Mouse (Mus musculus) mouse trophoblast stem cell (cell line): ENCODE results near the gene Tesmin.

Experiments
- in situ Hi-C, 2 experiments: fragments of 300-500 bp; cut with MseI, MboI; formaldehyde crosslinking; loops; 2 replicates in 1 of 2; 3 replicates in 1 of 2; pipeline ENCODE4 v1.15.1; 2025

Tesmin gene

DNA sequence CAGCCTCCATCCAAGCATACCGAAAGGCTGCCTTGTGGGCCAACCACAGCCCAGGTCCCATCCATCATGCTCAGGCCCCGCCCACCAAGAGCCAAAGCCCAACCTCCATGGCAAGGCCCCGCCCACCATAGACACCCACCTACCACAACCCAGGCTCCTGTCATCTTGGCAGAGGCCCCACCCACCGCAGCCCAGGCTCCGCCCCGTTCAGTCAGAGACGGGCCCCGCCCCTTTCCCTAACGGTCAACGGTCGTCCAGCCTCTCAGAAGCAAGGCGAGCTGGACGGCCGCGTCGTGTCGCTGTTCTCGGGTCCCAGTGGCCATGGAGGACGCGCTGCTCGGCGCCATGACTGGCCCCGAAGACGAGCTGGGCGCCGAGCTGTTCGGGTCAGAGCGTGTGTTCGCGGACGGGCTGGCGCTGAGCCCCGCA lies at the start of gene Tesmin:
Tesmin (plus strand) TSS at position 229 of the 429 bp plus-strand sequence.
- in situ Hi-C loops = loop anchor here in 1 of 2 experiments (5.0 kb wide), 1 partner anchor 44 kb away; no protein-coding TSS in a partner anchor

DNA sequence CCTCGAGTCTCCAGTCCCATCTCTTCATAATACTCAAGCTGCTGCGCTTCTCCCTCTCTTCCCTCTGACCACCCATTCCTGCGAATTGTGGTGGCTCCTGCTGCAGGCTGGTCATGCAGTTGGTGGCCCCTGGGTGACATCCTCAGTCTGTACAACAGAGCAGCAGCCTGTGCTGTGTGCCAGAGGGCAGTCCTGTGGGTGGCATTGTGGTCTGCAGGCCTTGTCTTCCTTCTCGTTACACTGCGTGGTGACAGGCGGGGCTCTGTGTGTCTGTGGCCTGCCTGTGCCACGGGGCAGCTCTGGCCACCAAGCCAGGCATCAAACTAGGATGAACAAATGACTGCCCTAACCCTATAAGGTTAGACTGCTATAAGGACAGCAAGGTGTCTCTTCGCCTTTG lies 49.5 kb upstream of the Tesmin start:
- in situ Hi-C loops = no loop called here

GRCm38 (mm10) chr19:3341021-3341420 lies 47.6 kb upstream of the Tesmin start:
- in situ Hi-C loops = no loop called here

DNA sequence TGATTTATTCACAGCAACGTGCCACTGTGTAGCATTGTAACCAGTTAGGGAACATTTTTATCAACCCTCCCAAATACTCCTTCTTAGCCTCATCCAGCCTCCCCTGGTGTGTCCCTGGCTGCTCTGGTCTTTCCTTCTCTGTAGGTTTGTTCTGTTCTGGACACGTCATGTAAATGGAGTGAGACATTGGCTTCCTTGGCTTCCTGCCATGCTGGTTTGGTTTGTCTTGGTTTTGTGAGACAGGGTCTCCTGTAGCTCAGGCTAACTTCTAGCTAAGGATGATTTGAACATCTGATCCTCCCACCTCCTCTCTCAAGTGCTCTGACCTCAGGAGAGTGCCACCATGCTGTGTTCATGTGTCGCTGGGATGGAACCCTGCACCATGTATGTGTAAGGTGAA lies 44.7 kb upstream of the Tesmin start:
- in situ Hi-C loops = no loop called here

GRCm38 (mm10) chr19:3344636-3345544 lies 43.8 kb upstream of the Tesmin start:
- in situ Hi-C loops = no loop called here

DNA sequence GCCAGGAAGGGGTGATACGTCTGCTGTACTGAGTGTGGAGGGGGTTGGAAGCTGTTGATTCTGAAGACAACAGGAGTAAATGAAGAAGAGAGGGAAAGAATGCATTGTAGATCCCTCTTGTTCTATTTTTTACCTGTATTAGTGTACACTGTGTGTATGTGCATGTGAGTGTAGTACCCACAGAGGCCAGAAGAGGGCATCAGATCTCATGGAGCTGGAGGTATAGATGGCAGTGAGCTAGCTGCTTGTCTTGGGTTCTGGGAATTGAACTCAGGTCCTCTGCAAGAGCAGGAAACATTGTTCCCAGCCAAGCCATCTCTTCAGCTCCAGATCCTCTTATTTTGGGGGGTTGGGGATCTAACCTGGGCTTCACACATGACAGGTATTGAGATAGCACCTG lies 40.9 kb upstream of the Tesmin start:
- in situ Hi-C loops = no loop called here

DNA sequence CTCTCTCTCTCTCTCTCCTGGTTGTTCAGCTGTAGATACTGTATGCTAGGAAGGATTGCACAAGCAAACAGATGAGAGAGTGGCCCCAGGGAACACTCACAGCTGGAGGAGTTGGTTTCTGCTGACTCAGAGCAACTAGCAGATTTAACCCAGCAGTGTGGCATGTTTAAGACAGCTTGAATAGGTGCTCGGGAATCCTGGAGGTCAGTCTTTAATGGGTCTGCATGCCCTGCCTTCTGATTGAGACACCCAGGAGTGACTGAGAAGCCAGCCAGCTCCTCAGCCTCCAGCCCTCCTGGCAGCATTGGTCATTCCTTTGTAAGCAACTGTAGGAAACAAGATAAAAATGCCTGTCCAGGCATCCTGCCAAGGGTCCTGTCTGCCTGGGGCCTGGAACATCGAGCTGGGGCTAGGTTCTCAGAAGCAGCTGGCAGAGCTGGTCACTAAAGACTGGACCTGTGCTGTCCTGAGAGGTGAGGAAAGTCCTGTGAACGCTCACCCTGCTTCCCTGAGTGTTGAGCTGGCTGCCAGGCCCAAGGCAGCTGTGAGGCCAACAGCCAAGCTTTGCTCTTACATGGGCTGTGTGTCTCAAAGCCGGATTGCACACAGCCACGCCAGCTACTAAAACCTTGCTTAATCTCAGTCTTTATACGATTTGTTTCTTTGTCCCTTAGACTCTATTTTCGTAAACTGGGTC lies 35.1 kb upstream of the Tesmin start:
- in situ Hi-C loops = no loop called here

DNA sequence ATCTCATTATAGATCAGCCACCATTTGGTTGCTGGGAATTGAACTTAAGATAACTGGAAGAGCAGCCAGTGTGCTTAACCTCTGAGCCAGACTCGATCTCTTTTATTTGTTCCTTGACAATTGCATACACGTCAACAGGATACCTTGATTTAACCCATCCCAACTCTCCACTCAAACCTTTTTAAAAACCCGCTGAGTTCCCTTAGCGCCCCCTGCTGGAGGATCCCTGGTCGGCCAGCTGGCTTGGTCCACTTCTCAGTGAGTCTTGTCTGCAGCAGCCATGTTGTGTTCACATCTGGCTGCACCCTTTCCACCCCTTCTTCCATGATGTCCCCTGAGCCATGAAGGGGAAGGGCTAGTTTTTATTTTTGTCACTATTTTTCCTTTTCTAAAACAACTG lies 33.6 kb upstream of the Tesmin start:
- in situ Hi-C loops = no loop called here

DNA sequence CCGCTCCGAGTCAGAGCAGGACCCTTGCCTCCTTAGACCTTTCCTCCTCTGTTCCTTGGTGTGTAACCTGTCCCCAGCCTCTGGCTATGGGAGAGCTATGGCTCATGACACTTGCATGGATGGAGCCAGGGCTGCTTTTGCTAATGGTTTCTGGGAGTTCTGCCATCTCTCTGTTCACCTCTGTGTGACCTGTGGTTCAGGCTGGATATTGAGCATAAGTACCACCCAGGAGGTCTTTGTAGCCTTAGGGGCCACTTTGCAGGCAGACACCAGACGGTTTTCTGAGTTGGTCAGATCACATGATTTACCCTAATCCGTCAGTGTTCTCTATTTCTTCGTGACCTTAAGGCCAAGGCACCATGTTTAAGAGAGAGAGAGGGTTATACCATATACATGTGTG lies 32.1 kb upstream of the Tesmin start:
- in situ Hi-C loops = no loop called here

- in situ Hi-C loops = no loop called here
Measured at GRCm38 (mm10) chr19:3357620-3358019, 31.0 kb upstream of the Tesmin start.

GRCm38 (mm10) chr19:3359841-3360588 lies 28.6 kb upstream of the Tesmin start:
- in situ Hi-C loops = no loop called here

DNA sequence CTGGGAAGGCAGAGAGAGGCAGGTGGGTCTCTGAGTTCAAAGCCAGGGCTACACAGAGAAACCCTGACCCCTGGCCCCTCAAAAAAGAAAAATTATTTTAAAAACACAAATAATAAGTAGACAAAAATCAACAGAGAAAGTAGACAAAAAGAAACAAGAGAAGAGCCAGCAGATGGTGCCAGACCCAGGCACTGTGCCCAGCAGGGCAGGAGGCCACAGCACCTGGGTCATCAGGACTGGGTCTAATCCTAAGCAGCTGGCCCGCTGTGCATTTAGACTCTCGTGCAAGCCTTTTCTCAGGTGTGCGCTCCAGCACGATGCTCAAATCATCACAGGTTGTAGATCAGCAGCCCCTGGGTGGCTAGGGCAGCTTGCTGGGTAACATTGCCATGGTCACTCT lies 25.1 kb upstream of the Tesmin start:
- in situ Hi-C loops = no loop called here

DNA sequence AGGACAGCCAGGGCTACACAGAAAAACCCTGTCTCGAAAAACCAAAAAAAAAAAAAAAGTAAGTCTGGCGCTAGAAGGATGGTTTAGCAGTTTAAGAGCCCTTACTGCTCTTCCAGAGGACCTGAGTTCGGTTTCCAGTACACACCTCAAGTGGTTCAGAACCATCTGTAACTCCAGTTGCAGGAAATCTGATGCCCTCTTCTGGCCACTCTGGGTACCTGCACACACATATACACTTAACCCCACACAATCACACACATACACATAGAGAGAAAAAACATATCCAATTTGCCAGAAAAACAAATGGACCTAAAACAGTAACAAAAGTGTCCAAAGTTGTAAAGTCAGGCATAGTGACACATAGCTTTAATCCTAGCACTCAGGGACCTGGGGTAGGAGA lies 23.6 kb upstream of the Tesmin start:
- in situ Hi-C loops = no loop called here

DNA sequence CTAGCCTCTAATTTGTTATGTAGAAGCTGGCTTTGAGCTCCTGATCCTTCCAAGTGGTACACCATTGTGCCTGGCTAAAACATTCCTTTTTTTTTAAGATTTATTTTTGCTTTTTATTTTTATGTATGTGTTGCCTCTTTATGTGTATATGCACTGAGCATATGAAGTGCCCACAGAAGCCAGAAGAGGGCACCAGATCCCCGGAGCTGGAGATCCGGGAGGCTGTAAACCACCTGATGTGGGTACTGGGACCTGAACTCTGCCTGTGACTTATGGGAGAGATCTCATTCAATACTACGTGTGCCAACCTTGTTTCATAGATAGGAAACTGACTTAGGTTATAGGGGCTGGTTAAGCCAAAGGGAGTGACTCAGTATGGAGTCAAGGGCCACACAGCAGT lies 20.4 kb upstream of the Tesmin start:
- in situ Hi-C loops = no loop called here

GRCm38 (mm10) chr19:3373380-3373779 lies 15.3 kb upstream of the Tesmin start:
- in situ Hi-C loops = no loop called here

DNA sequence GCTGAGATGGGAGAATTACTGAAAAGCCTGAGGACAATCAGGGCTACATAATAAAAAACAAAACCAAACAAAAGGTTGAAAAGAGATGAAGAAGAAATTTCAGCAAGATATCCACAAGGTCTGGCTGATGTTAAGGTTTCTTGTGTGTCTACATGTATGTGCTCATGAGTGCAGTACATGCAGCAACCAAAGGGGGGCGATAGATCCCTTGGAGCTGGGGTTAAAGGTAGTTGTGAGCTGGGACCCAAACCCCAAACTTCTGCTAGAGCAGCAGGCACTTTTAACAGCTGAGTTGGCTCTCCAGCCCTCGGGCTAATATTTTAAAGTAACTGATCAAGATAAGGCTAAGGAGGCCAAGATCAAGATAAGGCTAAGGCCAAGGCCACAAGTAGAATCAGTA lies 14.6 kb upstream of the Tesmin start:
- in situ Hi-C loops = no loop called here

DNA sequence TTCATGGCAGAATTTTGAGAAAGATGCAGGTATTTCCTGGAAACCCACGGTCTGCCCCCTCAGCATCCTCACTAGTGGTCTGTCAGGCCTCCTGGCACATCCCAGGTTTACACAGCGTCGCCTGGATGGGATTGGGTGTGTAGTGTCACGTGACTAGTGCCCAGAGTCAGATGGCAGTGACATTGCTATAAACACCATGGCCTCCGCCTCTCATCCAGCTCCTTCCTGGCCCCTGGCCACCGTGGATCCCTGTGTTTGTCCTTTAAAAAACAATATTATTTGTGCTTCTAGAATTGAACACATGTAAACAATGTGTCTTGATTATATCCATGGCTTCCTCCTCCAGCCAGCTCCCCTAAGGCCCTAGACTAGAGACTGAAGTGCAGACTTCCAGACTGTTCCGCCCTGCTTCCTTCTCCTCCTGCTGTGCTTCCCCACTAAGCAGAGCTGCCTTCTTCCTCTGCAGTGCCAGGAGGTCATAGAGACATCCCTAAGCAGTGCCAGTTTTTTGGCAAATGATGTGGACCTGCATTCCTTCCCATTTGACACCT lies 12.6 kb upstream of the Tesmin start:
- in situ Hi-C loops = no loop called here

DNA sequence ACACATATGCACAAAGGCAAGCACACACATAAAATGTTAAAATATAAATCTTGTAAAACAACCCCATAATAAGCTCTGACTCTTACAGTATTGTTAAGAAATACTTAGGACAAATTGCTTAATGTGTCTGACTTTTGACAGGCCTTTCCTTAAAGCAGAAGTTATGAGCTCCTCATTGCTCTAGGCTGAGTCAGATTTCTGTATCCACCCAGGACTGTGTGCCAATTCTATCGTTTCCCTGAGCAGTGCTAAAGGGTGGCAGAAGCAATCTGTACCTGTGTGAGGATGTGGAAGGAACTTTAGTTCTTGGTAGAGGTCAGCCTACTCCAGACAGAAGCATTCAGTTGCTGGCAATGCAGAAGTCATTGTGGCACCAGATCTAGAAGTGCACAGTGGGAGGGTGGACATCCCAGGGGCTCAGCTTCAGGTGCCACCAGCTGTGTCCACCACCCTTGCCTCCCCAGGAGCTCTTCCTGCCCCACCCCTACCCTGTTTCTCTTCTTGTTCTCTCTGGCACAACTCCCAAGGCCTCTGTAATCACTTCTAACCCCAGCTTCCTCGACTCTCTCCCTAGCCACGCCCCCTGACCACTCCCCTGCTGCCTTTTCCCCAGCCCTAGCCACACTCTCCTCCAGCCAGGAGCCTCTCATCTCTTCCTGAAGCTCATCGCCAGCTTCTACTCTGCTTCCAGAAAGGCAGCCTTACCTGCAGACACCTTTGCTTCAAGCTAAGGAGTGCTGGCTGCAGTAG lies 11.5 kb upstream of the Tesmin start:
- in situ Hi-C loops = no loop called here

DNA sequence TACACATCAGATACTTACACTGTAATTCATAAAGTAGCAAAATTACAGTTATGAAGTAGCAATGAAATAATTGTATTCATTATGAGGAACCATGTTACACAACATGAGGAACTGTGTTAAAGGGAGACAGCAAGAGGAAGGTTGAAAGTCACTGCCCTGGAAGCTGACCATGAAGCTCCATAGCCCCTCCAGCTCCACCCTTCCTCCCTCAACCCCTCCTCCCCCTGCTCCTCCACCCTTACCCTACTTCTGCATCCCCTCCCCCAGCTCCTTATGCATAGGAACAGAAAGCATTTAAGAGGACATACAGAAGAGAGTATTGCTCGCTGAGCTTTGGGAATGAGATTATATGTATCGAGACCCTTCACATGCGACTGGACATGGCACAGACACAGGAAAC lies 10.0 kb upstream of the Tesmin start:
- in situ Hi-C loops = no loop called here

DNA sequence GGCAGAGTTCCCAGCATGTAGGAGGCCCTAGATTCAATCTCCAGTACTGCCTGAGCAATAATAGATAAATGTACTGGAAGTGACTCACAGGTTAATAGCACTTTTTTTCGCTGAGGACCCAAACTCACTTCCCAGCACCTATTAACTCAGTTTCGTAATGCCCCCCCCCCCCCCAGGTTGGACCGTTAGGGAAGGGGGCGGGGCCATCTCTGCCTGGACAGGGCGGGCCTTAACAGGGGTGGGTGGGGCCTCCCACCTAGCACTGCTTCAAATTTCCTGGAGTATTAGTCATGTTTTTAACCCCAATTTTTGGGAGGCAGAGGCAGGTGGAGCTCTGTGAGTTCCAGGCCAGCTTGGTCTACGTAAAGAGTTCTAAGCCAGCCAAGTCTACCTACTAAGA lies 596 bp upstream of the Tesmin start:
- in situ Hi-C loops = loop anchor here in 1 of 2 experiments (5.0 kb wide), 1 partner anchor 44 kb away; no protein-coding TSS in a partner anchor

DNA sequence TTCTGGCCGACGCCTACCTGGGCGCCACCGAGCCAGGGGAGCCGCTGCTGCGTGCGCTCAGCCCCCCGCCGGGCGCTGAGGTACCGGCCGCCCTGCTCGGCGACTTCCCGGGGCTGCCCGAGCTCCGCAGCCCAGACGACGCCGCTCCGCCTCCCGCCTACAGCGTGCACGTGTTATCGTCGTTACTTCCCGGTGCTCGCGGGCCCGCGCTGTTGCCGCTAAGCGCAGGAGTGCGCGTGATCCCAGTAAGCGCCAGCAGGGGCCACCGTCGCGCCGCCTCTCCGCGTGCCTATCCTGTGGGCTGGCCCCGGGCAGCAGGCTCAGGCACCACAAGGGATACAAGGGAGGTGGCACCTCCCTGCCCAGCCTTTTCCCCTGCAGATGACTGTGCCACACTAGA lies 432 bp downstream of the Tesmin start:
- in situ Hi-C loops = loop anchor here in 1 of 2 experiments (5.0 kb wide), 1 partner anchor 43 kb away; no protein-coding TSS in a partner anchor
